Mouse (Mus musculus) gastrocnemius, adult 18-20 months (tissue): Measurements from ENCODE around the gene Miga2. TPM values are rescaled to one million over a fixed set of nuclear protein-coding genes. Genes with fewer than 3 reads are reported as not detected.
"Not testable (repeated sequence)": the region's sequence is repeated elsewhere in the genome, so short reads cannot be mapped to it uniquely, and the experiment has no call there.

Experiments used
- DNase-seq: peaks from one replicate; pipeline ENCODE4 v3.0.0; 2021; ENCODE audit warnings: low spot score
- microRNA-seq: library from miRNA; unstranded; fragments of <30 nt; microRNA quantifications from one replicate; pipeline ENCODE4 v1.2.0, GENCODE M21; 2021
- total RNA-seq, 2 experiments: library from RNA; stranded (reverse); gene quantifications; 2 replicates each; pipeline ENCODE4 v1.2.3; 2021

The Miga2 gene
- total RNA-seq, 2 experiments from 2014 or later, result 24.8 to 31.0 TPM

DNA sequence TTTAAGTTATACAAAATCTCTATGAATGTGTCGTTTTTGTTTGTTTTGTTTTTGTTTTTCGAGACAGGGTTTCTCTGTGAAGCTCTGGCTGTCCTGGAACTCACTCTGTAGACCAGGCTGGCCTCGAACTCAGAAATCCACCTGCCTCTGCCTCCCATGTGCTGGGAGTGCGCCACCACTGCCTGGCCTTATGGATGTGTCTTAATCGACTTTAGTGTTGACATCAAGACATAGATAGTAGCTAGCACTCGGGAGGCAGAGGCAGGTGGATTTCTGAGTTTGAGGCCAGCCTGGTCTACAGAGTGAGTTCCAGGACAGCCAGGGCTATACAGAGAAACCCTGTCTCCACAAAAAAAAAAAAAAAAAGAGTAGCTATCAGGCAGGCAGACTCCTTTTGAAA is 53.1 kb downstream of the Miga2 start:
- DNase-seq, result not testable (repeated sequence)

DNA sequence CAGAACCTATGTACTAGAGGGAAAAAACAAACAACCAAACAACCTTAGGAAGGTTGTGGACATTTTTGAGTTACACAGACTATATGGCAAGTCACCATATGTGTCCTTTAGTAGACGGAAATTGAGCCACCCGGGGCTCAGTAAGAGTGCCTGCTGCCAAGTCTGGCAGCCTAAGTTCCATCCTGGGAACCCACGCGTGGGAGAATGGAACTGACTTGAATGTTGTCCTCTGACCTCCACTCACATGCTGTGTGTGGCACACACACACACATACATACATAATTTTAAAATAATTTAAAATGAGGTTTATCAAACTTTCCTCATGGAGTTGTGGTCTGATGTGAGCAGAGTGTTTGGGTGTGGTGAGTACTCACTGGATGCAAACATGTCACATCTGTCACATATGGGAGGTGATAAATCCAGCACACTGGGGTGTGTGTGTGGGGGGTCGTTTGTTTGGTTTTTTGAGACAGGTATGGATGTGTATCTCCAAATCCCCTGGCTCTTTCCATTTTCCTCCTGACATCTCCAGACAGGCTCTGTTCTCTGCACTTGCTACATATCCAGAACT is 53.6 kb downstream of the Miga2 start:
- no peak for DNase-seq

- no peak for DNase-seq
Measured at GRCm38 (mm10) chr2:30418259-30418658, 54.2 kb downstream of the Miga2 start.

- DNase-seq, result no peak
Measured at GRCm38 (mm10) chr2:30419112-30419511, 55.1 kb downstream of the Miga2 start.

GRCm38 (mm10) chr2:30421432-30421831 is 57.4 kb downstream of the Miga2 start:
- no peak for DNase-seq

DNA sequence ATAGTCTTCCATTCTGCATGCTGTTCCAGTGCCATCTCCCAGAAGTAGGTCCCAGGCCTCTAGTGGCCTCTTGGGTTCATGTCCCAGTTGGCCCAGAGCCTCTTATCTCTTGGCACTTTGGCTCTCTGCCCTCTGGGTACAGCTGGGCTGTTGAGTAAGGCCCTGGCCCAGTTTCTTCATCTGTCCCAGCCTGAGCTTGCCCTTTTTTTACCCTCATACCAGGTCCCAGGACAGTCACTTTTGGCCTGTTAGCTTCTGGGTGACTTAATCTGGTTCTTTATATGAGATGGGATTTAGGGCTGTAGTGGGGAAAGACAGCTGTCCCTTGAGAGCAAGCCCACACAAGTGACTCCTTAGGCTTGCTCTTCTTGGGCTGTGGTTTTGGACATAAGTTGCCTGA is 65.1 kb downstream of the Miga2 start:
- DNase-seq, result peak; percentile 90

Small RNA genes within 50 kb of the gene (microRNA-seq; reads per million reads assigned to microRNA genes)
- not detected for gene Gm47292

Other genes starting within 250 kb of the Miga2 start
- 10 to 100 TPM; 23.5 to 24.1 TPM for gene Zer1, start 239.6 kb upstream of the Miga2 start, total RNA-seq
- gene Tbc1d13, start 230.5 kb upstream of the Miga2 start, total RNA-seq, result 10 to 100 TPM; 11.7 to 12.0 TPM
- gene Endog, start 192.7 kb upstream of the Miga2 start, total RNA-seq, result 10 to 100 TPM; 50.1 to 52.0 TPM
- gene Spout1, start 185.8 kb upstream of the Miga2 start, total RNA-seq, result 1 to 10 TPM; 4.2 to 4.7 TPM
- 10 to 100 TPM; 25.3 to 26.9 TPM for gene Kyat1, start 158.4 kb upstream of the Miga2 start, total RNA-seq
- 10 to 100 TPM; 24.5 to 28.4 TPM for gene Lrrc8a, start 126.5 kb upstream of the Miga2 start, total RNA-seq
- gene Gm28035, start 123.7 kb upstream of the Miga2 start, total RNA-seq, result 1 to 10 TPM in 1 of 2 experiments, under 1 TPM in 1; 0.55 to 1.2 TPM
- gene Phyhd1, start 98.0 kb upstream of the Miga2 start, total RNA-seq, result 10 to 100 TPM; 10.4 to 18.7 TPM
- gene Gm28038, start 83.2 kb upstream of the Miga2 start, total RNA-seq, result 1 to 10 TPM in 1 of 2 experiments, not detected in 1; 1.1 TPM
- gene Dolk, start 77.9 kb upstream of the Miga2 start, total RNA-seq, result 10 to 100 TPM; 20.9 to 22.4 TPM
- 1 to 10 TPM; 6.8 to 7.8 TPM for gene Nup188, start 77.8 kb upstream of the Miga2 start, total RNA-seq
- gene Sh3glb2, start 4.9 kb upstream of the Miga2 start, total RNA-seq, result 10 to 100 TPM; 15.7 to 17.5 TPM
- 1 to 10 TPM; 4.9 to 6.9 TPM for gene Dolpp1, start 28.0 kb downstream of the Miga2 start, total RNA-seq
- 100 to 1,000 TPM; 378 to 382 TPM for gene Crat, start 51.6 kb downstream of the Miga2 start, total RNA-seq
- gene Ptpa, start 51.8 kb downstream of the Miga2 start, total RNA-seq, result 10 to 100 TPM; 62.9 to 65.1 TPM
- 1 to 10 TPM; 1.0 to 1.7 TPM for gene Ier5l, start 110.0 kb downstream of the Miga2 start, total RNA-seq
- gene Cstad, start 230.8 kb downstream of the Miga2 start, total RNA-seq, result 1 to 10 TPM; 1.1 TPM